Mouse (Mus musculus) lung, postnatal 0 days (tissue): Measurements from ENCODE around the gene Mybl2.

Experiments used
- CTCF ChIP-seq: IDR thresholded peaks from 2 replicates; pipeline ENCODE4 v1.5.1; 2016; ENCODE audit warnings: antibody characterized with exemption, mild to moderate bottlenecking
- EP300 ChIP-seq: IDR thresholded peaks from 2 replicates; pipeline ENCODE4 v1.6.1; 2016; ENCODE audit warnings: antibody characterized with exemption, mild to moderate bottlenecking, control low read depth

DNA sequence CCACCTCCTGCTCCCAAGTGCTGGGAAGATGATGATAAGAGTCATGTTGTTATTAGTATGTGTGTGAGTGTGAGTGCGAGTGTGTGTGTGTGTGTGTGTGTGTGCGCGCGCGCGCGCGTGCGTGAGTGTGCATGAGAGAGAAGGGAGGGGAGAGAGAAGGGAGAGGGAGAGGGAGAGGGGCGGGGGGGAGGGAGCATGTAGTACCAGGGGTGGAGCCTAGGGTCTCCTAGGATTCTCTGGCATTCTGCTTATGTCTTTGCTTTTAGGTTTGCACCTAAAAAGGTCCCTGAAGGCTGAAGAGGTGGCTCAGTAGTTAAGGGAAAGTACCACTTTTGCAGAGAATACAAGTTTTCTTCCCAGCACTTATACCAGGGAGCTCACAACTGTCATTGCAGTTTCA lies 40.4 kb downstream of the Mybl2 start:
- no peak for TF ChIP-seq CTCF
- no peak for TF ChIP-seq EP300
